Mouse (Mus musculus) forebrain, embryonic 14.5 days (tissue): ENCODE data around the gene Nom1. TPM values are rescaled to one million over a fixed set of nuclear protein-coding genes. Genes with fewer than 3 reads are reported as not detected.
"Not testable (repeated sequence)": the region's sequence is repeated elsewhere in the genome, so short reads cannot be mapped to it uniquely, and the experiment has no call there.

Experiments
- ATAC-seq: fragments of 200-750 bp; cut with Nextera tagmentation; 2 replicates; pipeline ENCODE4 v1.8.0; 2017; ENCODE audit warnings: mild to moderate bottlenecking, moderate library complexity
- DNase-seq: peaks from one replicate; pipeline ENCODE4 v3.0.0-alpha.2; 2015; ENCODE audit warnings: low spot score
- H3K27ac ChIP-seq: fragments of 300-500 bp; sonication (generic); 2 replicates; pipeline ENCODE4 v1.5.1; 2014; ENCODE audit warnings: low read depth, mild to moderate bottlenecking, control low read depth, low read length, moderate library complexity
- H3K27me3 ChIP-seq: fragments of 300-500 bp; sonication (generic); replicated peaks from 2 replicates; pipeline ENCODE4 v1.6.1; 2014; ENCODE audit warnings: low read length, control low read depth, mixed read lengths; ENCODE audit not compliant: control insufficient read depth, insufficient read depth
- H3K36me3 ChIP-seq: fragments of 300-500 bp; sonication (generic); 2 replicates; pipeline ENCODE4 v1.6.1; 2014; ENCODE audit warnings: low read length, control low read depth; ENCODE audit not compliant: control insufficient read depth, insufficient read depth
- H3K4me1 ChIP-seq: fragments of 300-500 bp; sonication (generic); 2 replicates; pipeline ENCODE4 v1.6.1; 2014; ENCODE audit warnings: antibody characterized with exemption, low read length, control low read depth; ENCODE audit not compliant: control insufficient read depth, insufficient read depth
- H3K4me2 ChIP-seq: fragments of 300-500 bp; sonication (generic); 2 replicates; pipeline ENCODE4 v1.6.1; 2014; ENCODE audit warnings: mild to moderate bottlenecking, control low read depth, low read length
- H3K4me3 ChIP-seq: fragments of 300-500 bp; sonication (generic); 2 replicates; pipeline ENCODE4 v1.5.1; 2014; ENCODE audit warnings: low read depth, low read length, control low read depth
- H3K9ac ChIP-seq: fragments of 300-500 bp; sonication (generic); 2 replicates; pipeline ENCODE4 v1.6.1; 2014; ENCODE audit warnings: mild to moderate bottlenecking, low read length, control low read depth, moderate library complexity
- H3K9me3 ChIP-seq: fragments of 300-500 bp; sonication (generic); replicated peaks from 2 replicates; pipeline ENCODE4 v1.6.1; 2016; ENCODE audit warnings: low read length, control low read depth, mixed read lengths; ENCODE audit not compliant: control insufficient read depth
- WGBS: fragments of 180-500 bp; shearing (Covaris S2); extraction: QIAGEN DNeasy Blood & Tissue Kit; methylation state at CpG from one replicate; pipeline ENCODE4 v1.1.7; 2014; 5-methylcytosine and 5-hydroxymethylcytosine counted together
- polyA plus RNA-seq: library from polyadenylated mRNA; unstranded; fragments of >200 nt; fragmentation: Nextera tagmentation; extraction: Ambion mirVana; gene quantifications from 2 replicates; pipeline ENCODE4 v1.2.1, GENCODE M21; 2014

The Nom1 gene
- 17.3 and 19.1 TPM in 2 replicates for polyA plus RNA-seq

GRCm38 (mm10) chr5:29434228-29434871 lies at the start of gene Nom1:
TSS of gene Nom1 (plus strand) at chr5:29434664.
- H3K27me3 ChIP-seq = 0 out of 2 replicates have a peak, but pooled peaks cover 8% of the 10 kb centered on the region
- ATAC-seq (peak; percentile 99), DNase-seq (peak; percentile 96)
- peaks cover 14% of the 10 kb centered on the region for H3K4me1 ChIP-seq
- H3K9ac ChIP-seq = peak within 1 kb of the TSS; percentile 81
- no peaks in the 10 kb centered on the region for H3K9me3 ChIP-seq
- 5% methylated on average over 23 of the region's 29 CpGs for WGBS
- peaks cover 29% of the 10 kb centered on the region for H3K36me3 ChIP-seq
- H3K4me2 ChIP-seq = peak within 1 kb of the TSS; percentile 97
- peak within 1 kb of the TSS; percentile 49; the same call in 1 of the 2 replicates for H3K27ac ChIP-seq
- peak within 1 kb of the TSS; percentile 92 for H3K4me3 ChIP-seq

- 38% methylated on average over 1 of the region's 1 CpGs for WGBS
- H3K27ac ChIP-seq = no peak overlapping the region
- no peak overlapping the region for H3K4me2 ChIP-seq
- H3K4me3 ChIP-seq = no peak overlapping the region
- no peaks in the 10 kb centered on the region for H3K4me1 ChIP-seq
- no peak for DNase-seq
- ATAC-seq = no peak
- H3K9ac ChIP-seq = no peak overlapping the region
- no peaks in the 10 kb centered on the region for H3K36me3 ChIP-seq
- no peaks in the 10 kb centered on the region for H3K9me3 ChIP-seq
- H3K27me3 ChIP-seq = no peaks in the 10 kb centered on the region
These were observed 46.9 kb upstream of the Nom1 start for GRCm38 (mm10) chr5:29387591-29387990.

GRCm38 (mm10) chr5:29388181-29388943 lies 46.1 kb upstream of the Nom1 start:
- H3K4me1 ChIP-seq = no peaks in the 10 kb centered on the region
- H3K27me3 ChIP-seq = no peaks in the 10 kb centered on the region
- no peak overlapping the region for H3K27ac ChIP-seq
- no peak for ATAC-seq
- no peaks in the 10 kb centered on the region for H3K9me3 ChIP-seq
- no peak overlapping the region for H3K9ac ChIP-seq
- H3K36me3 ChIP-seq = no peaks in the 10 kb centered on the region
- H3K4me3 ChIP-seq = no peak overlapping the region
- 67% methylated on average over 7 of the region's 7 CpGs for WGBS
- no peak for DNase-seq
- H3K4me2 ChIP-seq = no peak overlapping the region

- ATAC-seq (peak; percentile 70; the same call in 1 of the 2 replicates), DNase-seq (peak; percentile 83)
- Histone ChIP-seq H3K4me1 (no peaks in the 10 kb centered on the region), H3K9ac (no peak overlapping the region), H3K27ac (no peak overlapping the region), H3K36me3 (no peaks in the 10 kb centered on the region), H3K27me3 (no peaks in the 10 kb centered on the region), H3K4me3 (no peak overlapping the region), H3K4me2 (no peak overlapping the region), H3K9me3 (no peaks in the 10 kb centered on the region)
- 21% methylated on average over 15 of the region's 15 CpGs for WGBS
These were observed 45.3 kb upstream of the Nom1 start for GRCm38 (mm10) chr5:29388944-29389765.

- DNase-seq = no peak
- no peak overlapping the region for H3K4me3 ChIP-seq
- H3K27me3 ChIP-seq = no peaks in the 10 kb centered on the region
- H3K9ac ChIP-seq = no peak overlapping the region
- 74% methylated on average over 4 of the region's 4 CpGs for WGBS
- no peak overlapping the region for H3K27ac ChIP-seq
- no peaks in the 10 kb centered on the region for H3K4me1 ChIP-seq
- no peaks in the 10 kb centered on the region for H3K36me3 ChIP-seq
- H3K9me3 ChIP-seq = no peaks in the 10 kb centered on the region
- ATAC-seq = no peak
- H3K4me2 ChIP-seq = no peak overlapping the region
These were observed 36.0 kb upstream of the Nom1 start for GRCm38 (mm10) chr5:29398427-29398826.

- no peak overlapping the region for H3K4me3 ChIP-seq
- no peak for DNase-seq
- H3K9me3 ChIP-seq = no peaks in the 10 kb centered on the region
- no peaks in the 10 kb centered on the region for H3K4me1 ChIP-seq
- H3K36me3 ChIP-seq = no peaks in the 10 kb centered on the region
- ATAC-seq = no peak
- H3K4me2 ChIP-seq = no peak overlapping the region
- H3K9ac ChIP-seq = no peak overlapping the region
- H3K27me3 ChIP-seq = no peaks in the 10 kb centered on the region
- H3K27ac ChIP-seq = no peak overlapping the region
These were observed 23.6 kb upstream of the Nom1 start for GRCm38 (mm10) chr5:29410854-29411253.

- H3K4me1 ChIP-seq = no peaks in the 10 kb centered on the region
- ATAC-seq (no peak), DNase-seq (no peak)
- no peaks in the 10 kb centered on the region for H3K36me3 ChIP-seq
- no peak overlapping the region for H3K4me2 ChIP-seq
- no peaks in the 10 kb centered on the region for H3K27me3 ChIP-seq
- H3K27ac ChIP-seq = no peak overlapping the region
- no peaks in the 10 kb centered on the region for H3K9me3 ChIP-seq
- WGBS = 90% methylated on average over 3 of the region's 3 CpGs
- no peak overlapping the region for H3K4me3 ChIP-seq
- no peak overlapping the region for H3K9ac ChIP-seq
These were observed 21.4 kb upstream of the Nom1 start for GRCm38 (mm10) chr5:29413041-29413440.

- H3K9me3 ChIP-seq, H3K4me1 ChIP-seq, H3K4me2 ChIP-seq, H3K27ac ChIP-seq, H3K36me3 ChIP-seq, DNase-seq, ATAC-seq, H3K27me3 ChIP-seq, H3K4me3 ChIP-seq, H3K9ac ChIP-seq: not testable (repeated sequence)
- 67% methylated on average over 3 of the region's 3 CpGs for WGBS
These were observed 11.1 kb upstream of the Nom1 start for GRCm38 (mm10) chr5:29423330-29423729.
